Mouse (Mus musculus) testis, adult 2 months (tissue): Measurements from ENCODE around the gene Nid1. TPM values are rescaled to one million over a fixed set of nuclear protein-coding genes. Genes with fewer than 3 reads are reported as not detected.
"Not testable (repeated sequence)": the region's sequence is repeated elsewhere in the genome, so short reads cannot be mapped to it uniquely, and the experiment has no call there.

Source experiments
- H3K27ac ChIP-seq: fragments of 200-500 bp; 2 replicates; pipeline ENCODE4 v1.5.1; 2012; ENCODE audit warnings: low read depth, low read length; ENCODE audit not compliant: control insufficient read depth, insufficient read depth
- H3K27me3 ChIP-seq: fragments of 200-500 bp; 2 replicates; pipeline ENCODE4 v1.6.1; 2012; ENCODE audit warnings: mild to moderate bottlenecking, low read length, moderate library complexity; ENCODE audit not compliant: control insufficient read depth, insufficient read depth
- H3K36me3 ChIP-seq: fragments of 200-500 bp; 2 replicates; pipeline ENCODE4 v1.6.1; 2012; ENCODE audit warnings: mild to moderate bottlenecking, low read length; ENCODE audit not compliant: control insufficient read depth, insufficient read depth
- H3K4me1 ChIP-seq: fragments of 200-500 bp; 2 replicates; pipeline ENCODE4 v1.6.1; 2012; ENCODE audit warnings: low read length; ENCODE audit not compliant: control insufficient read depth, insufficient read depth
- H3K4me3 ChIP-seq: fragments of 200-500 bp; 2 replicates; pipeline ENCODE4 v1.5.1; 2012; ENCODE audit warnings: low read depth, mild to moderate bottlenecking, low read length, moderate library complexity, mixed read lengths; ENCODE audit not compliant: control insufficient read depth
- CTCF ChIP-seq: fragments of 200-500 bp; IDR thresholded peaks from 2 replicates; pipeline ENCODE4 v1.5.1; 2012; ENCODE audit warnings: low read depth, mild to moderate bottlenecking, inconsistent platforms, low read length, moderate library complexity; ENCODE audit not compliant: control insufficient read depth, insufficient read depth, insufficient replicate concordance
- POLR2A ChIP-seq: fragments of 200-500 bp; IDR thresholded peaks from 2 replicates; pipeline ENCODE4 v1.6.1; 2012; ENCODE audit warnings: low read depth, mild to moderate bottlenecking, inconsistent platforms, low read length, moderate library complexity; ENCODE audit not compliant: control insufficient read depth
- polyA plus RNA-seq: library from polyadenylated mRNA; depleted of rRNA; stranded (reverse); fragments of >200 nt; gene quantifications from 2 replicates; pipeline ENCODE4 v1.2.3, GENCODE M21; 2012

Gene Nid1
- polyA plus RNA-seq, 1 experiment = 16.3 TPM

DNA sequence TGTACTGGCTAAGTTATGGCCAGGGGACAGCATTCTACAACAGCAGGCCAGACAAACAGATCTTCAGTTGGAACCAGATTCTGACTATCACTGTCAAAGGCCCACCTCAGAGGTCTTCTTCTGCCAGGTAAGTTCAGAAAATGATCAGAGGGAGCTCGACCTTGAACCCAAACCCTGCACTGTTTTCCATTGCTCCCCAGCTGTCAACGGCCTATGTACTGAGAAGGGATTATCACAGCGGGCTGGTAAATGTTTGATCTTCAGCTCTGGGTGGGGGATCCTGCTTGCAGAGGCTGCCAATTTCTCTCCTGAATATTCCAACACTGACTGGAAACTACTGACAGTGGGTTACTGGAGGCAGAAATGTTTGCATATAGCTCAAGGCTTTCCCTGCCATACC lies 23.1 kb upstream of the Nid1 start:
- no peaks in the 10 kb centered on the region for H3K27me3 ChIP-seq
- TF ChIP-seq CTCF = no peak
- TF ChIP-seq POLR2A = no peak
- H3K27ac ChIP-seq = no peak overlapping the region
- H3K4me3 ChIP-seq = no peak overlapping the region
- no peaks in the 10 kb centered on the region for H3K4me1 ChIP-seq
- no peaks in the 10 kb centered on the region for H3K36me3 ChIP-seq

DNA sequence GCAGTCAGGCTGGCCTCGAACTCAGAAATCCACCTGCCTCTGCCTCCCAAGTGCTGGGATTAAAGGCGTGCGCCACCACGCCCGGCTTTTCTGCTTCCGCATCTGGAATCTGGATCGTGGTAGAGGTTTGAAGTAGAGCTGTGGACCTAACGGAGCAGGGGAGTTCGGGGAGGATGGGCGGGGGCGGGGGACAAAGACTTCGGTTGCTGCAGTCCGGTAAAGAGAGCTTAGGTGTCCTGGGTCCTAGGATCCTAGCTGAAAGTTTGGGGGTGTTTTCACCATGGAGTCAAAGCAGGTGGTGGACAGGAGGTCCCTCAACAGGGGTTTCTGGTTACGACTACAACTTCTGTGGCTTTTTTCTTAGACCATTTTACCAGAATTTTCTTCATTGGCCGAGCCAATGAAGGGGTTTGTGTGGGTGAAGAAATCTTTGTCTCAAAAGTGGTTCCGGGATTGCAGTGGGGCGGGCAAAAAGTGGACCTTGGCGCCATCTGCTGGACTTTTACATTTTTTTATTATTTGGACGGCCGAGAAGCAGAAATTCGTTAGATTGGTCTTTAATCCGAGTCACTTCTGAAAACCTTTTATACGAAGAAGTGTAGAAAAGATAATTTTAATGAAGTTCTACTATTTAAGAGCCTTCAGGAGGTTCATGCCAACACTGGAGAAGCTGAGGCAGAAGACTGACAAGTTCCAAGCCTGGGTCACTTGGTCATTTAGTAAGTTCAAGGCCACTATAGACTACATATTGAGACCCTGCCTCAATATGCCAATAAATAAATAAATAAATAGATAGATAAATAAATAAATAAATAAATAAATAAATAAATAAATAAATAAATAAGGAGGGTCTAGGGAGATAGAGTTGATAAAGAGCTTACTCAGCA lies 22.0 kb upstream of the Nid1 start:
- H3K27me3 ChIP-seq, H3K36me3 ChIP-seq, H3K4me1 ChIP-seq, H3K27ac ChIP-seq, H3K4me3 ChIP-seq: not testable (repeated sequence)

DNA sequence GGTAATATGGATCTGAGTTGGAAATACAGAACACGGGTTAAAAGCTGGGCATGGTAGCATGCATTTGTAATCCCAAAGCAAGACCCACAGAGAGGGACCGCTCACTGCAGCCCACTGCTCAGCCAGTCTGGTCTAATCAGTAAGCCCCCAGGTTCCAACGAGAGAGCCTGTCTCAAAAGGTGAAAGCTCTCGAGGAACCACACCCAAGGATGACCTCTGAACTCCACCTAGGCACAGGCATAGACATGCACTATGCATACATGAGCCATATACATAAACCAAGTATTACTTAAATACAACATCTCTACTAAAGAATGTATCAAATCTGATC lies 21.4 kb upstream of the Nid1 start:
- H3K36me3 ChIP-seq, H3K27me3 ChIP-seq, H3K27ac ChIP-seq, H3K4me3 ChIP-seq, H3K4me1 ChIP-seq: not testable (repeated sequence)

DNA sequence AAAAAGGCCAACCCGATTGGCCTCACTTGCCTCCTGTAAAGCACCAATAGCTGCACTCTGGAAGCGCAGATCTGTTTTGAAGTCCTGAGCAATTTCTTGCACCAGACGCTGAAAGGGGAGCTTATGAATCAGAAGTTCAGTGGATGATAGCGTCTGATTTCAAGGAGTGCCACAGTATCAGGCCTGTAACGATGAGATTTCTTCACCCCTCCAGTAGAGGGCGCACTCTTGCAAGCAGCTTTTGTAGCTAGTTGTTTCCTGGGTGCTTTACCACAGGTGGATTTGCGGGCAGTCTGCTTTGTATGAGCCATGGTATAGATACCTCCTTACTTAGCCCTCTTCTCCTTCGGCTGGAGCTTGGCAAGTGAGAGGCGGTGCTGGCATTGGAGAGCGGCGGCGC lies 18.5 kb upstream of the Nid1 start:
- not testable (repeated sequence) for H3K4me1 ChIP-seq, H3K27me3 ChIP-seq, H3K4me3 ChIP-seq, H3K27ac ChIP-seq, H3K36me3 ChIP-seq

DNA sequence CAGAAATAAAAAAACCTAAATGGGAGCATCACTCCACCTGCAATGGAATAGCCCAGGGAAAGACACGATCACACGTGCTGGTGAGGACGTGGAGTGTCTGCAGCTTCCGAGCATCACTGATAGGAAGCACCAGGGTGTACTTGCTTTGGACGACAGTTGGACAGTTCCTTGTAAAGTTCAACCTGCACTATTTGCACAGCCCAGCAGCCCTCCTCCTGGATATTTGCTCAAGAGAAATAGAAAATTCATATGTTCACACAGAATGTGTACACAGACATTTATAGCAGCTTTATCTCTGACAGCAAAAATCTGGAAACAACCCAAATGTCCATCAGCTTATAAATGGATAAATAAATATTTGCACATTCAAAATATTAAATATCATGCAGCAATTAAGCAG lies 14.1 kb upstream of the Nid1 start:
- H3K36me3 ChIP-seq, H3K27ac ChIP-seq, H3K27me3 ChIP-seq, H3K4me3 ChIP-seq, H3K4me1 ChIP-seq: not testable (repeated sequence)

DNA sequence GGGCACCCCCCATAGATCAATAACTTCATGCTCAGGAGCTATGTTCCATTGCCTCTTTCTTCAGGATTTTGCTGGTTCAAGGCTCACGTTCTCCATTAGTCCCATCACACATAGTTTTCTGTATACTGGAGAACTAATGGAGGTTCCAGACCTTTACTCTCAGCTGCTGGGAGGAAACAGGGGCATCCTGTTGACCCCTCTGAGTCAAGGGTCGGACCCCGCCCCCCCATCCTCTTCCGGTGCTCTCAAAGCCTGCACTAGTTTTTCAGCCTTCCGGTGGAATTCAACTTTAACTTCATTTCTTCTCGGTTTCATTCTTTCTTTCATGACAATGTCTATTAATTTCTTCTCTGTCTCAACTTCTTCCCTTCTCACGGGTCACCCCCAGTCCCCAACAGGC lies 1.2 kb upstream of the Nid1 start:
- H3K27me3 ChIP-seq, H3K27ac ChIP-seq, H3K4me3 ChIP-seq, H3K36me3 ChIP-seq, H3K4me1 ChIP-seq: not testable (repeated sequence)

DNA sequence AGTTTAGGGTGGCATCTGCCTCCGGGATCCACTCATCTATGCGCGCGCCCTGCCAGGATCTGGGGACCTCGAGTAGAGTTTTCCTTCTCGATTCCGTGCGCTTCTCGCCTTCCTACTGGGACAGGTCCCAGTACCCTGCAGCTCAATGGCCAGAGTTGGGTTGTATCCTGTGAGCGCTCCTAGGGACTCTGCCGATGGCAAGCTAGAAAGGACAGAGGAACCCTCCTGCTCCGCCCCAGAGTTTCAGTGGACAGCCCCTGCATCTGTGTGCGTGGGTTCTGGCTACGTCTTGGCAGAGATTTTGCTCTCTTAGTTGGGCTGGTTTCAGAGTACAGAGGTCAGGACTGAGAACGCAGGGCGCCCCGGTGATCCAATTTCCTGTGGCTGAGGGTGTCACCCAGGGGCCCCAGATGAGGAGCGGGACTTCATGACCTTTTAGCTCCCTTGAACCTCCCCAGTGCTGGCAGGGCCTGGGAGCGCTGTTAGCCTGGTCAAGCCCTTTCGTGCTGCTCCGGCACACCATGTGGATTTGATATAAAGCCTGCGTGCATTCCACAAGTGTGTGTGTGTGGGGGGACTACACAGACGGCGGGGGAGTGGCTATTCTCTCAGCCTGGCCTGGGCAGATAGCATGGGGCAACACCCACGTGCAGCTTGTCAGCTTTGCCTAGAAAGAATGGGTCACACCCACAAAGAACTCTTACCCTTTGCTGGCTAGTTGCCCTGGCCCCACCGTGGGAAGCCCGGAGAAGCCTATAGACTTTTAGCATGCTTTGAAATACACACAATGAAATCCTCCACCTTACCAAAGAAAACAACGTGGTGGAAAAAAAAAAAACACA lies 982 bp downstream of the Nid1 start:
- H3K27ac ChIP-seq, H3K27me3 ChIP-seq, H3K36me3 ChIP-seq, H3K4me3 ChIP-seq, H3K4me1 ChIP-seq: not testable (repeated sequence)

DNA sequence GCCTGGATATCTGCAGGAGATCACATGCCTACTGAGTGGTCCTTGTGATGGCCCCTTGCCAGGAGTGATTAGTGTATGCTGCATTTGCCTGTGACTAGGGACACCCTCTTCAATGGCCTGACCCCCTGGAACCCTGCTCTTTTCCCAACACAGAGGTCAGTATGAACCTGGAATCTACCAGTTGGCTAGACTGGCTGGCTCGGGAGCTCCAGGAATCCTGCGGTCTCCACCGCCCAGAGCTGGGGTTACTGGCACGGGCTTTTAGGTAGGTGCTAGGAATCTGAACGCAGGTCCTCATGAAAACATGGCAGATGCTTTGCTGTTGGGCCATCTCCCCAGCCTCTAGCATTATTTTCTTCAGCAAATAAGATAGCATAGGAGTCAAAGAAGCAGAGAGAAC lies 8.2 kb downstream of the Nid1 start:
- not testable (repeated sequence) for H3K27me3 ChIP-seq, H3K4me1 ChIP-seq, H3K27ac ChIP-seq, H3K36me3 ChIP-seq, H3K4me3 ChIP-seq

DNA sequence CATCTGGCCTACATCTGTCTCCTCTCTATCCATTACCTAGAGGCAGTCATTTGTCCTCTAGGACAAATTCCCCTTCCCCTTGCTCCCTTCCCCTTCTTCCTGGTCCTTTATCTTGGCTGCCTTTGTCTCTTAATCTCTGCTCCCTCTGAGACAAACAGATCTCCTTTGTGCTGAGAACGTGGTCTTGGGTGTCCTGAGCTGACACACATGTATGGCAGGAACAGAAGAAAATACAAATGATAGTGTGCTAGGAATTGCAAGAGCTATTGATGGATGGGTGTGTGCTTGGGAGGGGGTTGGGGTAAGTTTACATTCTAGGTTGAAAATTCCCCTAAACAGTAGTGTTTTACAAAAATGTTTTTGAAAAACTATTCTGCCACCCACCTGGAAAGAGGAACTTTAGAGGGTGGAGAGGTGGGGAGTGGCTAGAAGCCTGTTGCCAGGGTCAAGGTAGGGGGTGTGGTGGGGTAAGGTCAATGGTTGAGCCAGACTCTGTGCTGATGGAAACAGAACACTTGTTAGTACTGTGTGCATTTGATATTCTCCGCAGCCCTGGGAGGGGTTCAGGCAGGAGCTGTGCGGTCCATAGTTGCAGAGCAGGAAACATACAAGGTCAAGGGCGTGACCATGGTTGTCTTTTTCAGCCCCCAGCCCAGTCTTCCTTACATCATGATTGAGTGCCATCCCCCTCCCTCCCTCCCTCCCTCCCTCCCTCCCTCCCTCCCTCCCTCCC lies 9.5 kb downstream of the Nid1 start:
- not testable (repeated sequence) for H3K27ac ChIP-seq, H3K36me3 ChIP-seq, H3K4me1 ChIP-seq, H3K27me3 ChIP-seq, H3K4me3 ChIP-seq

DNA sequence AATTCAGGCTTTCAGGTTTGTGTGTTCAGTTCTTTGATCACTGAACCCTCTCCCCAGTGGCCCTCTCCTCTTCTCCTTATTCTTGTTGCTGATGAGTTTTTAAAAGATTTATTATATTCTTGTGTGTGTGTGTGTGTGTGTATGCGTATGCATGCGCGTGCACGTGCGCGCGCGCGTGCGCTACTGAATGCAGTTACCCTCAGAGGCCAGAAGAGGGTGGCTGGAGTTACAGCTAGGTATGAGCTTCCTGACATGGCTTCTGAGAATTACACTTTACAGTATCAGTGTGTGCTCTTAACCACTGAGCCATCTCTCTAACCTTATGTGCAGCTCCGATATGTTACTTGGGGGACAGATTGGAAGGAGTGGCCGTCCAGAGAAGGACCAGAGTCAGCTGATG lies 12.6 kb downstream of the Nid1 start:
- H3K36me3 ChIP-seq, H3K27ac ChIP-seq, H3K27me3 ChIP-seq, H3K4me1 ChIP-seq, H3K4me3 ChIP-seq: not testable (repeated sequence)

DNA sequence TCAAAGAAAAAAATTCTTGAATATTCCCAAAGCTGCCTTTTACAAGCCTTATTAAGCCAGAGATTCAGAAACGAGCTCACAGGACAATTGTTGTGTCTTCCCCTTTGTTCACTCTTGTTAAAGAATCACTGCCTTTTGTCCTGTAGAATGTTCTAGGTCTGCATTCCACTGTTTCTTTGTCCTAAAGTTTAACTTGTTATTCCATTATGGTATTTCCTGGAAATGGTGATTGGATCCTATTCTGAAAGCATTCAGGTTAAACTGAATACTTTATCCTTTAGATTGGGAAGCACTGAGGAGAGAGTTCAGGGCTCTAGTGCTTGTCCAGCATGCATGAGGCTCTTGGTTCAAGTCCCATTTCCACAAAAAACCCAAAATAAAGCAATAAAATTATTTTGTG lies 13.6 kb downstream of the Nid1 start:
- not testable (repeated sequence) for H3K36me3 ChIP-seq, H3K4me1 ChIP-seq, H3K27ac ChIP-seq, H3K27me3 ChIP-seq, H3K4me3 ChIP-seq
